Mouse (Mus musculus) intestine, embryonic 15.5 days (tissue): ENCODE measurements at regions not wholly inside any gene's neighbourhood (a gene's known extent, or its start where the extent isn't known, plus 50 kb on each side); places are given as distances from the start of the nearest gene placed in this dataset.

ENCODE experiments used
- ATAC-seq: fragments of 200-750 bp; cut with Nextera tagmentation; 2 replicates; pipeline ENCODE4 v1.8.0; 2017; ENCODE audit warnings: moderate TSS enrichment, moderate library complexity
- H3K27ac ChIP-seq: fragments of 300-500 bp; sonication (generic); 2 replicates; pipeline ENCODE4 v1.5.1; 2015; ENCODE audit warnings: mild to moderate bottlenecking, inconsistent platforms
- H3K27me3 ChIP-seq: fragments of 300-500 bp; sonication (generic); replicated peaks from 2 replicates; pipeline ENCODE4 v1.6.1; 2015; ENCODE audit warnings: inconsistent platforms
- H3K36me3 ChIP-seq: fragments of 300-500 bp; sonication (generic); 2 replicates; pipeline ENCODE4 v1.6.1; 2015; ENCODE audit warnings: inconsistent platforms
- H3K4me1 ChIP-seq: fragments of 300-500 bp; sonication (generic); replicated peaks from 2 replicates; pipeline ENCODE4 v1.6.1; 2015; ENCODE audit warnings: inconsistent platforms
- H3K4me2 ChIP-seq: fragments of 300-500 bp; sonication (generic); replicated peaks from 2 replicates; pipeline ENCODE4 v1.6.1; 2015; ENCODE audit warnings: mild to moderate bottlenecking, inconsistent platforms
- H3K4me3 ChIP-seq: fragments of 300-500 bp; sonication (generic); replicated peaks from 2 replicates; pipeline ENCODE4 v1.5.1; 2015; ENCODE audit warnings: inconsistent platforms
- H3K9ac ChIP-seq: fragments of 300-500 bp; sonication (generic); 2 replicates; pipeline ENCODE4 v1.6.1; 2015; ENCODE audit warnings: inconsistent platforms
- H3K9me3 ChIP-seq: fragments of 300-500 bp; sonication (generic); 2 replicates; pipeline ENCODE4 v1.6.1; 2016; ENCODE audit warnings: inconsistent platforms
- WGBS: fragments of 180-500 bp; shearing (Covaris S2); methylation state at CpG from one replicate; pipeline ENCODE4 v1.1.7; 2015; 5-methylcytosine and 5-hydroxymethylcytosine counted together

DNA sequence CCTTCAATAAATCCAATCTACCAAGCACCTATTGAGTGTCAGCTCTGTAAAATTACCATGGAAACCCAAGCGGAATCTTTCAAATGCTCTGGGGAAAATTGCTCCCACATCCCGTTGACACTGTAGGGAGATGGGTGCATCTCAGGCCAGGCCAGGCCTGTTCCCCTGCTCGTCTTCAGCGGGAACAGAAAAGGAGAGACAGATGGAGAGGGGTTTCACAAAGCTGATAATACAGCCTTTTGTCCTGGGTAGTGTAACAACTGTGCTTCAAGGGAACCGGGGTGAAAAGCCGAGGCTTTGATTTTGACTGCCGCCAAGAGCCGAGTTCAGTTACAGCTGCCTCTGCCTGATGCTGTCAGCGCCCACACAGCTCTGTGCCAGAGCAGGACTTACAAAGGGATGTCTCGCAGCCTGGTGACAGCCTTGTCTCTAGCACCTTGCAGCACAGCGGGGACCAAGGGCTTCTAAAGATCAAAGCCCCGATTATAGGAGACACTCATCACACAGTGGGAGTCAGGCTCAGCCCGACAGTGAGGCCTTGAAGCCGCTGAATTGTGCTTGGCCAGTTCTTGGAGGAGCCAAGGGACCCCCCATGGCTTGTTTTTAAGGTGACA lies 122.6 kb upstream of the Fstl4 start:
- H3K4me1 ChIP-seq = no peaks in the 10 kb centered on the region; the same call in none of the 2 replicates
- H3K27ac ChIP-seq = no peak overlapping the region
- 44% methylated on average over 14 of the region's 14 CpGs for WGBS
- no peaks in the 10 kb centered on the region for H3K9me3 ChIP-seq
- H3K27me3 ChIP-seq = no peaks in the 10 kb centered on the region
- H3K9ac ChIP-seq = no peak overlapping the region
- ATAC-seq = no peak
- no peak overlapping the region for H3K4me3 ChIP-seq
- no peak overlapping the region for H3K4me2 ChIP-seq
- H3K36me3 ChIP-seq = no peaks in the 10 kb centered on the region

DNA sequence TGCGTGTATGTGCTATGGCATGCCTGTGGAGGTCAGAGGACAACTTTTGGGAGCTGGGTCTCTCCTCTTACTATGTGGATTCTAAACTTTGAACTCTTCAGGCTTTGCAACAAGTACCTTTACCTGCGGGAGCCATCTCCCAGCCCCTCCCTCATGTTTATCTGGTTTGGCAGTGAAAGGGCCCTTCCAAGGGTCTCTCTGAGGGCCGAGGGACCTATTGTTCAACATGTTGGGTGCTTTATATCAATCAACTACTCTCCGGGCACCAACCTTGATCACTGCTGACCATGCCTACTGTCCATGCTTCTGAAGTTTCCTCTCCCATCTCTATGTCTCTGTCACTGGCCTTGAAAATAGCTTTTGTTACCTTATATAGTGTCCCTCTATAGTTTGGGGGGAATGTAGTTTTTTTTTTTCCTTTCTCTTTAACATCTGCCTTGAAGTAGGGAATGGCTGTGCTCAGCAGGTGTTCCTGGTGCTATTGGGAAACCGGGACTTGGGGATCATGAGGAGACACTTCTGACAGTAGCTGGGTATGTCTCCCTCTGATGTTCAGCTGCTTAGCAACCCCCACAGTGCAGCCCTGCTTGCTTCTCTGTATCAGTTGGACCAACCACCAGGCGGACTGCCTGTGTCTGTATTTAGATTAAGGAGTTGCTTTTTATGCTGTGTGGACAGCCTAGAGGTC lies 120.2 kb upstream of the Fstl4 start:
- H3K27ac ChIP-seq = no peak overlapping the region
- peak; percentile 75 for ATAC-seq
- H3K4me3 ChIP-seq = no peak overlapping the region
- H3K9ac ChIP-seq = no peak overlapping the region
- H3K36me3 ChIP-seq = no peaks in the 10 kb centered on the region
- peaks cover 8% of the 10 kb centered on the region for H3K4me1 ChIP-seq
- 23% methylated on average over 6 of the region's 6 CpGs for WGBS
- H3K9me3 ChIP-seq = no peaks in the 10 kb centered on the region
- no peaks in the 10 kb centered on the region for H3K27me3 ChIP-seq
- H3K4me2 ChIP-seq = 0 out of 2 replicates have a peak overlapping the region, but pooled peaks have one; percentile 15

DNA sequence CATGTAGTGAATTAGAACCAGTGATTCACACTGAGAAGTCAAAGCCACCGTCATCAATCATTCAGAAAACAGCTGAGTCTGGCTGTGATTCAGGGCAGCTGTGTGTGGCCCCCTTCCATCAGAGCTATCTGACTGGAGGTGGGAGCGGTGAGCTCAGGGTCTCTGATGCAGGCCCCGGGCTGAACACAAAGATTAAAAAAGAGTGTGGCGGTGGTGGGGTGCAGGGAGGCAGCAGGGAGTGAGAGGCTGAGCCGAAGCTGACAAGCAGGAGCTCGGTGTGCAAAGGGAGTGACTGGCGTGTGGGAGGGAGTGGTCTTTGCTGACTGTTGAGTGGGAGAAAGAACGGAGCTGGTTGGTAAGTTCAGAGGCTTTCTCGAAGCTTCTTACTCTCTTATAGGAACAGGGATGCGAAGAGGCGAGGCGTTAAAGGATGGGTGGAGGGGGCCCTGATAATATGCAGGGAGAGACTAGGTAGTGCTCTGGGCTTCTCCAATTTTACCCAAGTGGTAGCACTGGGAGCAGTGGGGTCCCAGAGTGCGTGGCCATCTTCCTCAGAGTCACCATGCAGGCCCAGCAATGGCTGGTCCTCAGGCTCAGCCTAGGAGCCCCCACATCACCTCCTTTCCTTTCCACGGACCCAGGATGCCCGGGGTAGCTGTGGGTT lies 116.1 kb upstream of the Fstl4 start:
- WGBS = 52% methylated on average over 15 of the region's 15 CpGs
- Histone ChIP-seq H3K4me2 (no peak overlapping the region), H3K27ac (no peak overlapping the region), H3K4me1 (peaks cover 8% of the 10 kb centered on the region), H3K9me3 (no peaks in the 10 kb centered on the region), H3K36me3 (no peaks in the 10 kb centered on the region), H3K27me3 (no peaks in the 10 kb centered on the region), H3K9ac (no peak overlapping the region), H3K4me3 (no peak overlapping the region)
- ATAC-seq = no peak

DNA sequence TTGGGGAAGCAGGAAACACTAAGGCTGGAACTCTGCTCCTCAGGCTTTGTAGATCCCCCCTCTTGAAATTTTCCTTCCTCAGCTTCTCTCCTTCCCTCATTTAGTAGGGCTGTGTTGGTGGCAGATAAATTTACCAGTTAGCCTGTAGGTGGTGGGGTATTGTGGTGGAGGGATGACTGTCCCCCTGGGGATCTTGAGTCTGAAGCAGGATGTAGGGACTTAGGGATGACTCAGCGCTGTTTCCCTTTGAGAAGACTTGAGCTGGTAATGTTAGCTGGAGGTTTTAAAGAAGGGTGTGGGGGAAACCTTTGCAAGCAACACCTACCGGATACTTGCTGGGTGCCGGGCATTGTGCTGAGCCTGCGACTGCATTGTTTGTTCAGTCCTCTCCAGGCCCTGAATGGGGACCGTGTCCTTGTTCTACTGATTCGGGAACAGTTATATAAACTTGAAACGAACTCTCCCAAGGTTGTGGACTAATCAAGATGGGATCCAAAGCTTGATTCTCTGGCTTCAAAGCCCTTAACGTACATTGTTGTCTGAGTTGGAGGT lies 115.5 kb upstream of the Fstl4 start:
- Histone ChIP-seq H3K4me1 (peaks cover 8% of the 10 kb centered on the region), H3K36me3 (no peaks in the 10 kb centered on the region), H3K27ac (no peak overlapping the region), H3K9ac (no peak overlapping the region), H3K4me3 (no peak overlapping the region), H3K27me3 (no peaks in the 10 kb centered on the region), H3K9me3 (no peaks in the 10 kb centered on the region), H3K4me2 (no peak overlapping the region)
- WGBS = 70% methylated on average over 8 of the region's 8 CpGs
- ATAC-seq = no peak

DNA sequence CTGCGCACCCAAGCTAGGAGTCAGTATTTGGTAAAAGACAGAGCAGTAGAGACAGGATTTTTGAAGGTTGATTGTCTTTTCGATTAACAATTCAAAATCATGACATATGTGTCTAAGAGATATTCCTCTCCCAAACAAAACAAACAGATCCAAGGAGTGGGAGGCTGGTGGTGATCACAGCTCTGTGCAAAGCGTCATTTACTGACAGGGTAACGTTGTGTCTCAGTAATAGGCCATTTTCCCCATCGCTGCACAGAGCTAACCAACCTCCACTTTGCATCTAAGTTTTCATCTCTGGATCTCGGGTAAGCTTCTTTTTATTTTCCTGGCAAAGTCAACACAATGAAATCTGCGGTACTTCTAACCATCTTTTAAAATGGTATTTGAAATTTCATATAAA lies 109.8 kb upstream of the Fstl4 start:
- no peak overlapping the region for H3K27ac ChIP-seq
- H3K9ac ChIP-seq = no peak overlapping the region
- no peak overlapping the region for H3K4me3 ChIP-seq
- no peaks in the 10 kb centered on the region for H3K4me1 ChIP-seq
- H3K36me3 ChIP-seq = no peaks in the 10 kb centered on the region
- 88% methylated on average over 7 of the region's 7 CpGs for WGBS
- H3K4me2 ChIP-seq = no peak overlapping the region
- H3K27me3 ChIP-seq = no peaks in the 10 kb centered on the region
- ATAC-seq = no peak
- no peaks in the 10 kb centered on the region for H3K9me3 ChIP-seq

DNA sequence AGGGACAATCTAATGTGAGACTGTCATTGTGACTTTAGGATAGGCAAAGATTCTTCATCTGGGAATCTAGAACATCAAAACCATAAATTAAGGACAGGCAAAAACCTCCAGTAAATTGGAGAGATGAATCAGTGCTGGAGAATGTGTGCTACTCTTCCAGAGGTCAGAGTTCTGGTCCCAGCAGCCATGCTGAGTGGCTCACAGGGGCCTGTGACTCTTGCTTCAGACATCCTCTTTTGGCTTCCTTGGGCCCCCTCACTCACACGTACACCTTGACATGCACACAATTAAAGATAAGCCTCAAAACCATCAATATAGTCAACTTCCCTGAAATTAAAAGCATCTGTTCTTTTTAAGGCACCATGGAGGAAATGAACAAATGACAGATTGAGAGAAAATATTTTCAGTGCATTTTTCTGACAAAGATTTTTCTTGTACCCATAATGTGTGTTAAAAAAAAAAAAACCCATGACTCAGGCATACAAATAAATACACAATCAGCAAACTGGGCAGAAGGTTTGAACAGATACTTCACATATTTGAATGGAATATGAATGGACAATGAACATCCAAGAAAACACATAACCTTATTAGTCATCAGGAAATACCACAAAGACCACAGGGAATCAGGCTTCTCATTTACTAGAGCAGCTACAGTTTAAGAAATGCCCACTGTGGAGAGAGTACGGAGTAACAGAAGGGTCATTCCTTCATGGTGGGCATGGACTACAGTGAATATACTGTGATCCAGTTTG lies 108.5 kb upstream of the Fstl4 start:
- no peaks in the 10 kb centered on the region for H3K4me1 ChIP-seq
- no peak overlapping the region for H3K4me3 ChIP-seq
- H3K27ac ChIP-seq = no peak overlapping the region
- H3K9me3 ChIP-seq = no peaks in the 10 kb centered on the region
- WGBS = 74% methylated on average over 2 of the region's 2 CpGs
- no peaks in the 10 kb centered on the region for H3K27me3 ChIP-seq
- no peak overlapping the region for H3K4me2 ChIP-seq
- no peak for ATAC-seq
- no peaks in the 10 kb centered on the region for H3K36me3 ChIP-seq
- no peak overlapping the region for H3K9ac ChIP-seq

DNA sequence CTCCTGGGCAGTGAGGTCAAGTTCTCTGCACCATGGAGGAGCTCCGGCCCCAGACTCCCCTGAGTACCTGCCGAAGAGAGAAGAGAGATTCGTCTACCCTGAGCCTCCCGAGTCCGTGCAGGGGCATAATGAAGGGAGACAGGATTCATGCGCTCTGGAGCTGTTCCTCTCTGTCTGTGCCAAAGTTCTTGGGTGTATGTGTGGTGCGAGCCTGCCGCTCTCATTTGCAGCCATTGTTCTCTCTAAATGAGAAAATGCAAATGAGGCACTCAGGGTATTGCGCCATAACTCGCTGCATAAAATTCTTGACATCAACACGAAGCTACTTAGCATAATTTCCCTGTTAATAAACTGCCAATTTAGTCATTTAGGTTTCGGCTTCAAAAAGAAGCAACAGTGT lies 103.2 kb upstream of the Fstl4 start:
- ATAC-seq = no peak
- H3K4me1 ChIP-seq = no peaks in the 10 kb centered on the region
- H3K9ac ChIP-seq = no peak overlapping the region
- H3K27me3 ChIP-seq = no peaks in the 10 kb centered on the region
- WGBS = 79% methylated on average over 12 of the region's 12 CpGs
- H3K27ac ChIP-seq = no peak overlapping the region
- no peaks in the 10 kb centered on the region for H3K9me3 ChIP-seq
- H3K4me3 ChIP-seq = no peak overlapping the region
- no peaks in the 10 kb centered on the region for H3K36me3 ChIP-seq
- no peak overlapping the region for H3K4me2 ChIP-seq

DNA sequence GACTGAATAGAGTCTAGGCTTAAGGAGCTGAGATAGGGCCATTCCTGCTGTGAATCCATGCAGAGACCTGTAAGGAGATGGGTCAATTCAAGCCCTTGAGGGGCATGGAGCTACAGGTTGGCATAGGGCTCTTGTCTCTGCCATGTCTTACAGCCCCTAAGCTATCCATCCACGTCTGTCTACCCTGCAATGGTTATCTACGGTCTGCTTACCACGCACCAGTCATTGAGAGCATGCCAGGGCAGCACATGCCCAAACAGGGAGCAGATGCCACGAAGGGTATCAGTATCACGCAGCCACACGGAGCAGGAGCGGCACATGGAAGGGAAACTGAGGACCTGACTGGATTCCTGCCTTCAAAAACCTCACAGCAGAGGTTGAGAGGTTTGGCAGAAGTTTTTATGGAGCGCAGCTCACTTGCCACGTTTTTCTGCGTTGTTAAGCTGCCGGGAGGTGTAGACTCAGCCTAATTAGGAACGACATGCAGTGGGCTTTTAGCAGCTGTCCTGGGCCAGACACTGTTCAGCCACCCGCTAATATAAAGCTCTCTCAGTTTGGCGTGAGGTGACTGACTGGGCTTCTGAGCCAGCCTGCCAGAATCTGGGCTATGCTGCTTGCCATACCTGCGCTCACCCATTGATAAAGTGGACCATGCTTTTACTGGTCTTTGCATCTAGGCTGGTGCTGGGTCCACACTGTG lies 102.4 kb upstream of the Fstl4 start:
- H3K9me3 ChIP-seq = no peaks in the 10 kb centered on the region
- WGBS = 75% methylated on average over 15 of the region's 15 CpGs
- H3K4me3 ChIP-seq = no peak overlapping the region
- no peaks in the 10 kb centered on the region for H3K4me1 ChIP-seq
- H3K9ac ChIP-seq = no peak overlapping the region
- no peak overlapping the region for H3K27ac ChIP-seq
- H3K27me3 ChIP-seq = no peaks in the 10 kb centered on the region
- ATAC-seq = no peak
- no peaks in the 10 kb centered on the region for H3K36me3 ChIP-seq
- H3K4me2 ChIP-seq = no peak overlapping the region

DNA sequence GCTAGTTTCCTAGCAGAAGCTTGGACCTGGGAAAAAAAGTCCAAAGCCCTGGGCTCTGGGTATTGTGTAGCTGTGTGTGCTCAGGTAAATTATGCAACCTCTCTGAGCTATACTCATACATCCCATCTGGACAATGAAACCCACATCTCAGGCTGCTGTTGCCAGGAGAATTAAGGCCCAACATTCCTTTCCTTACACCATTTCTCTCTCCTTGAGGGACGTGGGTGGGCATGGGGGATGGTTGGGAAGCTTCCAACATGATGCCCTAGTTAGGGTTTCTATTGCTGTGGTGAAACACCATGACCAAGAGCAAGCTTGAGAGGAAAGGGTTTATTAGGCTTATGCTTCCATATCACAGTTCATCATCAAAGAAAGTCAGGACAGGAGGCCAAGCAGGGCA lies 99.1 kb upstream of the Fstl4 start:
- H3K36me3 ChIP-seq = no peaks in the 10 kb centered on the region
- no peak for ATAC-seq
- H3K27ac ChIP-seq = no peak overlapping the region
- H3K27me3 ChIP-seq = no peaks in the 10 kb centered on the region
- no peak overlapping the region for H3K4me3 ChIP-seq
- no peak overlapping the region for H3K4me2 ChIP-seq
- no peak overlapping the region for H3K9ac ChIP-seq
- no peaks in the 10 kb centered on the region; the same call in 1 of the 2 replicates for H3K9me3 ChIP-seq
- WGBS = 60% methylated on average over 1 of the region's 1 CpGs
- no peaks in the 10 kb centered on the region for H3K4me1 ChIP-seq

DNA sequence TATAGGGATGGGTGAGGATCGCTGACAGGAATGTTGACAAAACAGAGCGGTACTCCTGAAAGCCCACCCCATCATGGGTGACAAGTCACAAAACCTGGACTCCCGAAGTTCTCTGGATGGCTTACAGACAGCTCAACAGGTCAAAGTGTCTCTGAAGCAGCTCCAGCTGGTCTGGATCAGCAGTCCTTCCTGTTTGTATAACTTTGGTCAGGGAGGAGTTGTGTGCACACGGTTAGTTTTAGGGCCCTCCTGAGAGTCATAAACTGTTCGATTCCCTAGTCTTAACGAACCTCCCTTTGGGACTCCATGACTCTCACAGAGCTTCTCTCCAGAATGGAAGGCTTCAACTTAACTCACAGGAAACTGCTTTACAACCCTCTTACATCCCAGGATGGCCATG lies 89.4 kb upstream of the Fstl4 start:
- Histone ChIP-seq H3K4me2 (no peak overlapping the region), H3K27me3 (no peaks in the 10 kb centered on the region), H3K9me3 (no peaks in the 10 kb centered on the region), H3K9ac (no peak overlapping the region), H3K36me3 (no peaks in the 10 kb centered on the region), H3K4me3 (no peak overlapping the region), H3K4me1 (no peaks in the 10 kb centered on the region), H3K27ac (no peak overlapping the region)
- 25% methylated on average over 6 of the region's 6 CpGs for WGBS
- ATAC-seq = no peak

DNA sequence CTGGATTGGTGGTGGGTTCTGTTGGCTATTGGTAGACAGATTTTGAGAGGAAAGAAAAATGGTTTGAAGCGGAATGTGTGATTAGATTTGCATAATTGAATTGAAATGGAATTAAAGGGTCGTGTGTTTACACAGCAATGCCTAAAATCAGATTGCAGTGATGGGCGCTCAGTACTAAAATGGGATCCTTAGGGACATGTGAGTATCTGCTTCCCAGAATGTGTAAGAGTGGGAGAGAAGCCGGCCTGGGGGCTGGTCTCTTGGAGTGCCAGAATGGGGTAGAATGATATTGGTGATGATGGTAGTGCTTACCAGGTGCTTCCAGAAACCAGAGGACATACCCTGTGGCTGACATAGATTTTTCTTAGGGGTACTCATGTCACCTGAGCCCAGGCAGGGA lies 86.2 kb upstream of the Fstl4 start:
- H3K36me3 ChIP-seq = no peaks in the 10 kb centered on the region

DNA sequence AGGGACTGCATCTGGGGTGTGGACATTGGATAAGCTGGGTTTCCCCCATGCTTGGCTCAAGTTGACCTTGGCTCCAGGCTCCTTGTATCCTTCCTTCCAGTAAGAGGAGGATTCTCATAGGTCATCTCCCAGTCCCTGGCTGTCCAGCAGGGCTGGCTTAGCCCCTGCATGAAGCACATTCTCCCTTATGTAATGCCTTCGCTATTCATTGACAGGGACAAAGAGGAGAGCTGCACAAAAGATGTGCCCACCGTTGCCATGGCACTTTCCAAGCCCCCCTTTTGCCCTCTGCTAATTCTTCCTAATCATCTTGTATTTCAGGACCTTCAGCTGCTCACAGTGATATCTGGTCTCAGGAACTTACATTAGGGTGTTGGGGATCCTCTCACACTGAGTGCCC lies 79.0 kb upstream of the Fstl4 start:
- Histone ChIP-seq H3K4me2 (no peak overlapping the region), H3K36me3 (no peaks in the 10 kb centered on the region), H3K9ac (no peak overlapping the region), H3K27ac (no peak overlapping the region), H3K4me3 (no peak overlapping the region), H3K4me1 (no peaks in the 10 kb centered on the region), H3K27me3 (no peaks in the 10 kb centered on the region), H3K9me3 (no peaks in the 10 kb centered on the region)
- ATAC-seq = no peak
- 92% methylated on average over 2 of the region's 2 CpGs for WGBS

More for the DNA sequence above, 86.2 kb upstream of the Fstl4 start:
- H3K9me3 ChIP-seq = no peaks in the 10 kb centered on the region
- H3K27me3 ChIP-seq = no peaks in the 10 kb centered on the region
- WGBS = 88% methylated on average over 4 of the region's 4 CpGs
- ATAC-seq = no peak
- H3K27ac ChIP-seq = no peak overlapping the region
- H3K4me3 ChIP-seq = no peak overlapping the region
- H3K4me2 ChIP-seq = no peak overlapping the region
- H3K4me1 ChIP-seq = no peaks in the 10 kb centered on the region
- H3K9ac ChIP-seq = no peak overlapping the region
